Mouse (Mus musculus) midbrain, embryonic 15.5 days (tissue): ENCODE measurements around the gene Rgs17. TPM values are rescaled to one million over a fixed set of nuclear protein-coding genes. Genes with fewer than 3 reads are reported as not detected.
A peak's percentile ranks its signal among the peaks of the same experiment; 100 is the strongest.

ENCODE experiments used
- ATAC-seq: fragments of 200-750 bp; cut with Nextera tagmentation; replicated peaks from 2 replicates; pipeline ENCODE4 v1.8.0; 2017; ENCODE audit warnings: moderate TSS enrichment
- H3K27ac ChIP-seq: fragments of 300-500 bp; sonication (generic); 2 replicates; pipeline ENCODE4 v1.5.1; 2015; ENCODE audit warnings: mild to moderate bottlenecking, inconsistent platforms
- H3K27me3 ChIP-seq: fragments of 300-500 bp; sonication (generic); replicated peaks from 2 replicates; pipeline ENCODE4 v1.6.1; 2015; ENCODE audit warnings: inconsistent platforms
- H3K36me3 ChIP-seq: fragments of 300-500 bp; sonication (generic); replicated peaks from 2 replicates; pipeline ENCODE4 v1.6.1; 2015; ENCODE audit warnings: inconsistent platforms
- H3K4me1 ChIP-seq: fragments of 300-500 bp; sonication (generic); 2 replicates; pipeline ENCODE4 v1.6.1; 2015; ENCODE audit warnings: inconsistent platforms
- H3K4me2 ChIP-seq: fragments of 300-500 bp; sonication (generic); 2 replicates; pipeline ENCODE4 v1.6.1; 2015; ENCODE audit warnings: inconsistent platforms, mild to moderate bottlenecking, moderate library complexity
- H3K4me3 ChIP-seq: fragments of 300-500 bp; sonication (generic); 2 replicates; pipeline ENCODE4 v1.5.1; 2015; ENCODE audit warnings: mild to moderate bottlenecking, inconsistent platforms
- H3K9ac ChIP-seq: fragments of 300-500 bp; sonication (generic); 2 replicates; pipeline ENCODE4 v1.6.1; 2015; ENCODE audit warnings: mild to moderate bottlenecking, inconsistent platforms
- H3K9me3 ChIP-seq: fragments of 300-500 bp; sonication (generic); 2 replicates; pipeline ENCODE4 v1.6.1; 2016; ENCODE audit warnings: inconsistent platforms
- WGBS: fragments of 180-500 bp; shearing (Covaris S2); methylation state at CpG from one replicate; pipeline ENCODE4 v1.1.7; 2015; ENCODE audit warnings: mixed read lengths; 5-methylcytosine and 5-hydroxymethylcytosine counted together
- polyA plus RNA-seq: library from polyadenylated mRNA; unstranded; fragments of >200 nt; fragmentation: Nextera tagmentation; extraction: Ambion mirVana; gene quantifications from 2 replicates; pipeline ENCODE4 v1.2.1, GENCODE M21; 2015

The Rgs17 gene
- polyA plus RNA-seq, 1 experiment from 2014 or later, result 29.1 TPM

GRCm38 (mm10) chr10:5865996-5866395 lies 56.2 kb downstream of the Rgs17 start:
- H3K4me2 ChIP-seq, result no peak overlapping the region
- WGBS, result 54% methylated on average over 2 of the region's 2 CpGs
- ATAC-seq, result no peak
- H3K4me3 ChIP-seq, result no peak overlapping the region
- H3K9ac ChIP-seq, result no peak overlapping the region
- H3K36me3 ChIP-seq, result peaks cover 8% of the 10 kb centered on the region; the same call in 1 of the 2 replicates
- no peak overlapping the region for H3K27ac ChIP-seq
- no peaks in the 10 kb centered on the region for H3K27me3 ChIP-seq
- 0 out of 2 replicates have a peak, but pooled peaks cover 4% of the 10 kb centered on the region for H3K4me1 ChIP-seq
- H3K9me3 ChIP-seq, result no peaks in the 10 kb centered on the region

- WGBS, result 98% methylated on average over 3 of the region's 3 CpGs
- H3K9ac ChIP-seq, result no peak overlapping the region
- peaks cover 12% of the 10 kb centered on the region; the same call in 1 of the 2 replicates for H3K36me3 ChIP-seq
- H3K9me3 ChIP-seq, result no peaks in the 10 kb centered on the region
- H3K4me1 ChIP-seq, result no peaks in the 10 kb centered on the region
- H3K27ac ChIP-seq, result no peak overlapping the region
- H3K4me3 ChIP-seq, result no peak overlapping the region
- H3K4me2 ChIP-seq, result no peak overlapping the region
- no peak for ATAC-seq
- H3K27me3 ChIP-seq, result no peaks in the 10 kb centered on the region
Measured at GRCm38 (mm10) chr10:5862669-5863068, 59.5 kb downstream of the Rgs17 start.

- WGBS, result 87% methylated on average over 3 of the region's 3 CpGs
- H3K27ac ChIP-seq, result no peak overlapping the region
- no peak overlapping the region for H3K4me3 ChIP-seq
- no peak overlapping the region for H3K9ac ChIP-seq
- H3K4me1 ChIP-seq, result no peaks in the 10 kb centered on the region
- peaks cover 12% of the 10 kb centered on the region; the same call in 1 of the 2 replicates for H3K36me3 ChIP-seq
- ATAC-seq, result no peak; the same call in 1 of the 2 replicates
- H3K27me3 ChIP-seq, result no peaks in the 10 kb centered on the region
- H3K4me2 ChIP-seq, result no peak overlapping the region
- no peaks in the 10 kb centered on the region for H3K9me3 ChIP-seq
Measured at GRCm38 (mm10) chr10:5860849-5861248, 61.4 kb downstream of the Rgs17 start.

- no peak for ATAC-seq
- H3K4me3 ChIP-seq, result no peak overlapping the region
- no peaks in the 10 kb centered on the region for H3K9me3 ChIP-seq
- H3K4me1 ChIP-seq, result no peaks in the 10 kb centered on the region
- H3K36me3 ChIP-seq, result peaks cover 12% of the 10 kb centered on the region; the same call in 1 of the 2 replicates
- no peaks in the 10 kb centered on the region for H3K27me3 ChIP-seq
- no peak overlapping the region for H3K4me2 ChIP-seq
- no peak overlapping the region for H3K9ac ChIP-seq
- WGBS, result 73% methylated on average over 4 of the region's 4 CpGs
- H3K27ac ChIP-seq, result no peak overlapping the region
Measured at GRCm38 (mm10) chr10:5859729-5860128, 62.5 kb downstream of the Rgs17 start.

- no peak overlapping the region for H3K27ac ChIP-seq
- H3K27me3 ChIP-seq, result no peaks in the 10 kb centered on the region
- H3K9ac ChIP-seq, result no peak overlapping the region
- WGBS, result 66% methylated on average over 10 of the region's 10 CpGs
- H3K9me3 ChIP-seq, result no peaks in the 10 kb centered on the region
- peaks cover 10% of the 10 kb centered on the region; the same call in 1 of the 2 replicates for H3K36me3 ChIP-seq
- no peak overlapping the region for H3K4me2 ChIP-seq
- ATAC-seq, result no peak
- H3K4me3 ChIP-seq, result no peak overlapping the region
- H3K4me1 ChIP-seq, result no peaks in the 10 kb centered on the region
Measured at GRCm38 (mm10) chr10:5857996-5858549, 64.1 kb downstream of the Rgs17 start.

GRCm38 (mm10) chr10:5853290-5853868 lies 68.8 kb downstream of the Rgs17 start:
- H3K9ac ChIP-seq, result no peak overlapping the region
- no peak overlapping the region for H3K4me2 ChIP-seq
- H3K27me3 ChIP-seq, result no peaks in the 10 kb centered on the region
- H3K4me1 ChIP-seq, result no peaks in the 10 kb centered on the region
- no peaks in the 10 kb centered on the region for H3K9me3 ChIP-seq
- no peak overlapping the region for H3K27ac ChIP-seq
- ATAC-seq, result no peak
- H3K36me3 ChIP-seq, result no peaks in the 10 kb centered on the region
- H3K4me3 ChIP-seq, result no peak overlapping the region
- 86% methylated on average over 8 of the region's 8 CpGs for WGBS

GRCm38 (mm10) chr10:5846939-5847338 lies 75.3 kb downstream of the Rgs17 start:
- Histone ChIP-seq H3K4me1 (no peaks in the 10 kb centered on the region), H3K36me3 (no peaks in the 10 kb centered on the region), H3K4me3 (no peak overlapping the region), H3K9ac (no peak overlapping the region), H3K27me3 (no peaks in the 10 kb centered on the region), H3K9me3 (no peaks in the 10 kb centered on the region), H3K27ac (no peak overlapping the region), H3K4me2 (no peak overlapping the region)
- ATAC-seq, result no peak
- WGBS, result 31% methylated on average over 2 of the region's 2 CpGs

- H3K4me2 ChIP-seq, result no peak overlapping the region
- H3K27me3 ChIP-seq, result no peaks in the 10 kb centered on the region
- no peaks in the 10 kb centered on the region for H3K4me1 ChIP-seq
- H3K36me3 ChIP-seq, result peaks cover 14% of the 10 kb centered on the region
- no peak overlapping the region for H3K4me3 ChIP-seq
- ATAC-seq, result no peak
- no peak overlapping the region for H3K9ac ChIP-seq
- 84% methylated on average over 4 of the region's 4 CpGs for WGBS
- no peaks in the 10 kb centered on the region for H3K9me3 ChIP-seq
- H3K27ac ChIP-seq, result no peak overlapping the region
Measured at GRCm38 (mm10) chr10:5841369-5841768, 80.8 kb downstream of the Rgs17 start.

- Histone ChIP-seq H3K4me3 (no peak overlapping the region), H3K4me2 (no peak overlapping the region), H3K9me3 (no peaks in the 10 kb centered on the region), H3K27me3 (no peaks in the 10 kb centered on the region), H3K4me1 (peaks cover 25% of the 10 kb centered on the region), H3K36me3 (no peaks in the 10 kb centered on the region), H3K9ac (no peak overlapping the region), H3K27ac (no peak overlapping the region)
- no peak for ATAC-seq
- 74% methylated on average over 6 of the region's 6 CpGs for WGBS
Measured at GRCm38 (mm10) chr10:5826336-5827025, 95.7 kb downstream of the Rgs17 start.

- ATAC-seq, result peak; percentile 15
- WGBS, result 0% methylated on average over 3 of the region's 3 CpGs
- H3K4me2 ChIP-seq, result peak overlapping the region; percentile 75
- H3K4me3 ChIP-seq, result peak overlapping the region; percentile 99
- H3K9me3 ChIP-seq, result no peaks in the 10 kb centered on the region
- H3K27ac ChIP-seq, result peak overlapping the region; percentile 87
- H3K4me1 ChIP-seq, result peaks cover 28% of the 10 kb centered on the region
- H3K27me3 ChIP-seq, result no peaks in the 10 kb centered on the region
- H3K9ac ChIP-seq, result no peak overlapping the region
- H3K36me3 ChIP-seq, result no peaks in the 10 kb centered on the region
Measured at GRCm38 (mm10) chr10:5824779-5825178, 97.4 kb downstream of the Rgs17 start.

- WGBS, result under 1% methylated on average over 46 of the region's 47 CpGs
Measured at GRCm38 (mm10) chr10:5823740-5824491, 98.3 kb downstream of the Rgs17 start, which contains the start of gene Mtrf1l. Gene Mtrf1l, minus strand, starts transcription at chr10:5823910.

GRCm38 (mm10) chr10:5823291-5823739 lies 98.9 kb downstream of the Rgs17 start:
- under 1% methylated on average over 37 of the region's 37 CpGs for WGBS
- no peak for ATAC-seq
- peak overlapping the region; percentile 75 for H3K4me2 ChIP-seq

More at GRCm38 (mm10) chr10:5823740-5824491, 98.3 kb downstream of the Rgs17 start, which contains the start of gene Mtrf1l:
- H3K36me3 ChIP-seq, result no peaks in the 10 kb centered on the region
- peak within 1 kb of the TSS; percentile 75 for H3K4me2 ChIP-seq
- peak; percentile 98 for ATAC-seq
- H3K9ac ChIP-seq, result peak within 1 kb of the TSS; percentile 85
- H3K27ac ChIP-seq, result peak within 1 kb of the TSS; percentile 87
- peak within 1 kb of the TSS; percentile 99 for H3K4me3 ChIP-seq
- peaks cover 28% of the 10 kb centered on the region for H3K4me1 ChIP-seq
- no peaks in the 10 kb centered on the region for H3K27me3 ChIP-seq
- no peaks in the 10 kb centered on the region for H3K9me3 ChIP-seq

More at GRCm38 (mm10) chr10:5823291-5823739, 98.9 kb downstream of the Rgs17 start:
- Histone ChIP-seq H3K27me3 (no peaks in the 10 kb centered on the region), H3K9me3 (no peaks in the 10 kb centered on the region), H3K9ac (peak overlapping the region; percentile 85), H3K4me3 (peak overlapping the region; percentile 99), H3K4me1 (peaks cover 28% of the 10 kb centered on the region), H3K36me3 (0 out of 2 replicates have a peak, but pooled peaks cover 5% of the 10 kb centered on the region), H3K27ac (peak overlapping the region; percentile 87)
